Mouse (Mus musculus) small intestine, adult 2 months (tissue): ENCODE results near the gene 4930470P17Rik.

Experiments used
- CTCF ChIP-seq: fragments of 200-500 bp; IDR thresholded peaks from 2 replicates; pipeline ENCODE4 v1.5.1; 2012; ENCODE audit warnings: low read depth, mild to moderate bottlenecking, control low read depth, inconsistent platforms, low read length, moderate library complexity, mixed read lengths; ENCODE audit not compliant: insufficient replicate concordance, insufficient read length; ENCODE audit errors: extremely low read depth
- POLR2A ChIP-seq: fragments of 200-500 bp; IDR thresholded peaks from 2 replicates; pipeline ENCODE4 v1.6.1; 2012; ENCODE audit warnings: low read depth, mild to moderate bottlenecking, control low read depth, inconsistent platforms, low read length, moderate library complexity

DNA sequence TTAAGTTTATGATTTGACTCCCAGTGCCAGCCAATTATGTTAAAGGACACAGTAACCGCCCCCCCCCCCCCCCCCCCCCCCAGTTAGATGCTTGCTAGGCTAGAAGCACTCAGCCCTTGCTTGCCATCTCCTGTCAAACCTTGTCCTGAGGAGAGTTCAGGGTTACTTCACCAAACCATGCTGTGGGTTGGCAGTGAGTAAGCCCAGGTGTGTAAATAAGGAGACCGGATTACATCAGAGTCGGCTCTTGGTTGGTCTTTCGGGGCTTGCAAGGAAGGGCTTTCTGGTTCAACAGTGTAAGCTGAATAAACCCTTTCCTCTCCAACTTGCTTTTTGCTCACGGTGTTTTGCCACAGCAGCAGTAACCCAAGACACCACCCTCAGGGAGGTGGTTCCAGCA, 58.2 kb downstream of the 4930470P17Rik start:
- TF ChIP-seq POLR2A = no peak
- no peak for TF ChIP-seq CTCF
